Comparison of ENCODE assay signal across 11 mouse cellular contexts in genomic region chr11:97960907-97961306, GRCm38 (mm10). TPM values are rescaled to one million over a fixed set of nuclear protein-coding genes. Genes with fewer than 3 reads are reported as not detected.
DNase-seq lines count a peak whose midpoint lies in the region; ATAC-seq and TF ChIP-seq lines count a peak whose summit lies in the region.
"Had no signal": no experiment of that assay in that cellular context is flagged by ENCODE, and none has a peak within 500 bp of the region (broad histone marks: within the 10 kb centered on the region; RNA-seq: fewer than 3 reads in every experiment).

No protein-coding gene starts in this region.

- in situ Hi-C loops in CH12.LX (cut with MboI; ENCODE audit: low pct_ligation_motif_present, low pct_unique_long_range_greater_than_20kb, low sequenced_read_pairs), result no loop called here

- no peaks in the 10 kb centered on the region for H3K36me3 ChIP-seq in kidney, adult 2 months (ENCODE audit: control insufficient read depth, insufficient read depth, low read length)
- no peaks in the 10 kb centered on the region for H3K36me3 ChIP-seq in kidney, embryonic 14.5 days (ENCODE audit: control insufficient read depth, insufficient read depth, low read length)
- no peaks in the 10 kb centered on the region for H3K36me3 ChIP-seq in CH12.LX (replicated peaks in 1 of 2; ENCODE audit: control insufficient read depth in 1 of 2, insufficient read depth in 1 of 2, low read length in 1 of 2)
- H3K36me3 ChIP-seq in kidney, postnatal 0 days (ENCODE audit: insufficient read depth, low read length), result no peaks in the 10 kb centered on the region
- H3K36me3 ChIP-seq: limb, embryonic 13.5 days; midbrain, embryonic 12.5 days had no signal

- H3K9me3 ChIP-seq in kidney, embryonic 14.5 days (ENCODE audit: control insufficient read depth, low read length), result no peaks in the 10 kb centered on the region
- H3K9me3 ChIP-seq in CH12.LX (replicated peaks; ENCODE audit: low read length), result no peaks in the 10 kb centered on the region
- no peaks in the 10 kb centered on the region for H3K9me3 ChIP-seq in kidney, postnatal 0 days (replicated peaks; ENCODE audit: low read length)
- H3K9me3 ChIP-seq: G1E; limb, embryonic 13.5 days; midbrain, embryonic 12.5 days had no signal

- no peaks in the 10 kb centered on the region for H3K27me3 ChIP-seq in kidney, adult 2 months (replicated peaks; ENCODE audit: control insufficient read depth, insufficient read depth, low read length)
- H3K27me3 ChIP-seq in kidney, embryonic 14.5 days (ENCODE audit: control insufficient read depth, insufficient read depth, low read length), result no peaks in the 10 kb centered on the region
- H3K27me3 ChIP-seq in CH12.LX (replicated peaks), result peaks cover 8% of the 10 kb centered on the region
- H3K27me3 ChIP-seq in kidney, postnatal 0 days (ENCODE audit: insufficient read depth, low read length), result no peaks in the 10 kb centered on the region
- H3K27me3 ChIP-seq: limb, embryonic 13.5 days; midbrain, embryonic 12.5 days had no signal

- no peaks in the 10 kb centered on the region for H3K79me2 ChIP-seq in CH12.LX (replicated peaks; ENCODE audit: control insufficient read depth, extremely low read depth, insufficient read depth, poor library complexity, severe bottlenecking)

- H3K4me3 ChIP-seq in kidney, adult 2 months (ENCODE audit: insufficient read depth, low read depth, low read length), result no peak overlapping the region
- H3K4me3 ChIP-seq in kidney, embryonic 14.5 days (ENCODE audit: low read length), result no peak overlapping the region
- H3K4me3 ChIP-seq in CH12.LX (replicated peaks in 1 of 3; ENCODE audit: low read depth in 2 of 3, low read length in 2 of 3, poor library complexity in 1 of 3), result no peak overlapping the region
- no peak overlapping the region for H3K4me3 ChIP-seq in kidney, postnatal 0 days (replicated peaks; ENCODE audit: low read depth, low read length)
- H3K4me3 ChIP-seq: limb, embryonic 13.5 days; midbrain, embryonic 12.5 days had no signal

- no peak for ATAC-seq in kidney, embryonic 14.5 days (ENCODE audit: low FRiP score, low TSS enrichment)
- ATAC-seq in kidney, postnatal 0 days (replicated peaks; ENCODE audit: low FRiP score, low read depth), result no peak

- H3K4me2 ChIP-seq in kidney, embryonic 14.5 days (replicated peaks; ENCODE audit: low read depth, low read length), result no peak overlapping the region
- H3K4me2 ChIP-seq in CH12.LX (ENCODE audit: insufficient read depth, low read depth, poor library complexity, severe bottlenecking), result no peak overlapping the region
- H3K4me2 ChIP-seq in kidney, postnatal 0 days (ENCODE audit: low read length), result no peak overlapping the region
- H3K4me2 ChIP-seq: limb, embryonic 13.5 days; midbrain, embryonic 12.5 days had no signal

- H3K27ac ChIP-seq in kidney, adult 2 months (ENCODE audit: insufficient read depth, low read depth, low read length), result no peak overlapping the region
- no peak overlapping the region for H3K27ac ChIP-seq in kidney, embryonic 14.5 days (ENCODE audit: low read depth, low read length)
- H3K27ac ChIP-seq in CH12.LX (ENCODE audit: insufficient read depth, low read depth), result no peak overlapping the region
- no peak overlapping the region for H3K27ac ChIP-seq in kidney, postnatal 0 days
- H3K27ac ChIP-seq: limb, embryonic 13.5 days; midbrain, embryonic 12.5 days had no signal

- TF ChIP-seq RAD21 in CH12.LX (IDR thresholded peaks at IDR 0.05; ENCODE audit: low read depth, low read length), result peak; percentile 60

- TF ChIP-seq CTCF in kidney, adult 2 months (conservative IDR thresholded peaks at IDR 0.05; ENCODE audit: insufficient read depth, insufficient read length, low read depth, low read length), result peak; percentile 90
- peak; percentile 29 to 73; a peak in 3 of 4 replicates for TF ChIP-seq CTCF in CH12.LX (conservative IDR thresholded peaks at IDR 0.05 in 1 of 2, IDR thresholded peaks at IDR 0.05 in 1 of 2; ENCODE audit: low read depth in 2 of 2, low read length in 2 of 2)
- TF ChIP-seq CTCF in kidney, postnatal 0 days (IDR thresholded peaks at IDR 0.05; ENCODE audit: low read depth), result peak; percentile 71

- no peak for TF ChIP-seq POLR2A in kidney, adult 2 months (IDR thresholded peaks at IDR 0.05; ENCODE audit: low read depth, low read length)
- no peak for TF ChIP-seq POLR2A in CH12.LX (IDR thresholded peaks at IDR 0.05; ENCODE audit: low read depth, low read length)

- 84% methylated on average over 1 of the region's 1 CpGs for WGBS in kidney, adult 2 months
- 100% methylated on average over 1 of the region's 1 CpGs for WGBS in kidney, embryonic 14.5 days
- 81% methylated on average over 1 of the region's 1 CpGs for WGBS in kidney, postnatal 0 days

- dilution Hi-C loops in CH12.LX (cut with MboI; ENCODE audit: extremely low pct_ligation_motif_present, extremely low pct_unique_long_range_greater_than_20kb, low sequenced_read_pairs), result no loop called here

- TF ChIP-seq EP300 in CH12.LX (IDR thresholded peaks at IDR 0.05; ENCODE audit: low read length), result no peak

- no peak overlapping the region for H3K9ac ChIP-seq in kidney, embryonic 14.5 days (ENCODE audit: low read depth, low read length)
- no peak overlapping the region for H3K9ac ChIP-seq in CH12.LX (ENCODE audit: insufficient read depth, low read depth)
- no peak overlapping the region for H3K9ac ChIP-seq in kidney, postnatal 0 days (ENCODE audit: low read depth, low read length)
- H3K9ac ChIP-seq: limb, embryonic 13.5 days; midbrain, embryonic 12.5 days had no signal

- peak; percentile 52 for DNase-seq in kidney, adult 2 months
- no peak for DNase-seq in CH12.LX (ENCODE audit: extremely low read depth)
- peak; percentile 40 for DNase-seq in cerebellum, adult 11 months
- no peak for DNase-seq in kidney, postnatal 0 days (ENCODE audit: low spot score)
- no peak for DNase-seq in embryo, embryonic 11 days
- DNase-seq in adrenal gland, postnatal 25 days, result no peak
- no peak for DNase-seq in heart, adult 11 months

- peaks cover 4% of the 10 kb centered on the region; the same call in 1 of the 2 replicates for H3K4me1 ChIP-seq in kidney, adult 2 months (ENCODE audit: control insufficient read depth, insufficient read depth, low read length)
- H3K4me1 ChIP-seq in kidney, embryonic 14.5 days (ENCODE audit: control insufficient read depth, insufficient read depth, low read length), result 0 out of 2 replicates have a peak, but pooled peaks cover 4% of the 10 kb centered on the region
- H3K4me1 ChIP-seq in CH12.LX (ENCODE audit: control insufficient read depth in 1 of 2, insufficient read depth in 2 of 2), result peaks cover 5 to 22% of the 10 kb centered on the region in 2 experiments; a peak in 3 of 4 replicates
- H3K4me1 ChIP-seq in kidney, postnatal 0 days (replicated peaks; ENCODE audit: insufficient read depth, low read length), result 0 out of 2 replicates have a peak, but pooled peaks cover 8% of the 10 kb centered on the region
- H3K4me1 ChIP-seq: limb, embryonic 13.5 days had no signal

TF ChIP-seq in CH12.LX, 34 proteins besides CTCF, POLR2A, EP300 and RAD21:
- TF ChIP-seq POLR2AphosphoS2 (IDR thresholded peaks at IDR 0.05; ENCODE audit: low read depth, low read length) (no peak), NELFE (IDR thresholded peaks at IDR 0.05; ENCODE audit: low read depth, low read length) (no peak), UBTF (IDR thresholded peaks at IDR 0.05; ENCODE audit: low read depth, low read length) (no peak), MXI1 (IDR thresholded peaks at IDR 0.05; ENCODE audit: low read depth, low read length) (no peak), JUND (conservative IDR thresholded peaks at IDR 0.05; ENCODE audit: low read depth, low read length) (no peak), SMC3 (IDR thresholded peaks at IDR 0.05; ENCODE audit: low read depth, low read length) (peak; percentile 82), CHD2 (IDR thresholded peaks at IDR 0.05; ENCODE audit: low read length) (no peak), MAZ (IDR thresholded peaks at IDR 0.05; ENCODE audit: low read depth, low read length) (no peak), NRF1 (IDR thresholded peaks at IDR 0.05; ENCODE audit: low read depth, low read length) (0 out of 2 replicates have a peak, but pooled peaks have one; percentile 11), IRF4 (IDR thresholded peaks at IDR 0.05; ENCODE audit: low read depth, low read length) (peak; percentile 16; the same call in 1 of the 2 replicates), MAFK (IDR thresholded peaks at IDR 0.05; ENCODE audit: insufficient replicate concordance, low read length) (no peak), RCOR1 (conservative IDR thresholded peaks at IDR 0.05; ENCODE audit: low read depth, low read length) (no peak), ZKSCAN1 (IDR thresholded peaks at IDR 0.05; ENCODE audit: borderline replicate concordance, low read depth, low read length) (no peak), ZC3H11A (IDR thresholded peaks at IDR 0.05; ENCODE audit: low read depth, low read length) (peak; percentile 27), MYC (IDR thresholded peaks at IDR 0.05; ENCODE audit: low read depth, low read length) (no peak)
TF ChIP-seq in CH12.LX: peak in this region for 4.

RNA-seq across cellular contexts. Expression of gene Plxdc1, which starts 25.3 kb away (rescaled TPM):
- 1.0 TPM in 2 replicates for polyA plus RNA-seq in kidney, adult 2 months (2012; rRNA removed)
- 0.69 and 1.7 TPM in 2 replicates for polyA plus RNA-seq in kidney, embryonic 14.5 days (2014; fragmentation: Nextera tagmentation; extraction: Ambion mirVana)
- total RNA-seq in CH12.LX (2012; rRNA removed) (0.04 and 0.08 TPM in 2 replicates), CH12.LX (2014; rRNA removed) (not detected in 2 replicates)
- 0.16 TPM in 1 of 2 replicates, not detected in the other for polyA plus RNA-seq in CH12.LX (2012; ENCODE audit: insufficient read length, low read depth)
- 1.8 and 2.1 TPM in 2 replicates for polyA plus RNA-seq in kidney, postnatal 0 days (2015; fragmentation: Nextera tagmentation; extraction: Ambion mirVana)
- 13.4 and 20.9 TPM in 2 replicates for total RNA-seq in adrenal gland, postnatal 25 days (2021)

RNA-seq across cellular contexts. Expression of gene Arl5c, which starts 35.1 kb away (rescaled TPM):
- polyA plus RNA-seq in kidney, adult 2 months (2012; rRNA removed), result 0.75 and 2.8 TPM in 2 replicates
- 9.3 and 16.2 TPM in 2 replicates for polyA plus RNA-seq in kidney, embryonic 14.5 days (2014; fragmentation: Nextera tagmentation; extraction: Ambion mirVana)
- total RNA-seq in CH12.LX (2012; rRNA removed), result 28.2 and 28.5 TPM in 2 replicates
- total RNA-seq in CH12.LX (2014; rRNA removed), result 32.2 and 33.1 TPM in 2 replicates
- polyA plus RNA-seq in CH12.LX (2012; ENCODE audit: insufficient read length, low read depth), result 36.1 and 45.5 TPM in 2 replicates
- 2.0 and 3.1 TPM in 2 replicates for polyA plus RNA-seq in kidney, postnatal 0 days (2015; fragmentation: Nextera tagmentation; extraction: Ambion mirVana)
- total RNA-seq in adrenal gland, postnatal 25 days (2021), result 0.79 TPM in 1 of 2 replicates, not detected in the other
- polyA plus RNA-seq: G1E had no signal

Comparison
In these comparisons a context has a peak if more than half of its experiments do, and no peak if none do; other contexts are left out.
1. DNase-seq: peak in kidney, adult 2 months (single experiment) and cerebellum, adult 11 months (single experiment); none in CH12.LX (single experiment), kidney, postnatal 0 days (single experiment), embryo, embryonic 11 days (single experiment), adrenal gland, postnatal 25 days (single experiment) and heart, adult 11 months (single experiment).
2. Peak in every context shown above with its lines, with median percentiles within 50 percentile points of each other: CTCF ChIP-seq.